ENCODE assay signal across 15 mouse cellular contexts in the genomic region with DNA sequence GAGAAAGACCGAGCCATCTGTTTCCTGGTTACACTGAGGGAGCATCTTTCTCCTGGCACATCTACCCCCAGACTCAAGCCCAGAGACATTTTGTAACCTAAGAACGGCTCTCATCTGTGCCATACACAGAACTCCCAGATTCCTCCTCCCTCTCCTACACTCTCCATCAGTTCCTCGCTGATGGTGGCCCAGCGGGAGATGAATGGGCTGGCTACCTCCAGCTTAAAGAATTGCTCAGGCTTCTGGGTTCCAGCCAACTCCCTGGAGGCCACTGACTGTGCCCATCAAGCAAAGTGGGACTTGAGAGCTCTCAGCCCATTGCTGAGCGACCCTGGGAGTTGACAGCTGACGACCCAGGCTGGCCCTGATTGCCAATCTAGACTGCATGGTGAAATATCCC. TPM values are rescaled to one million over a fixed set of nuclear protein-coding genes. Genes with fewer than 3 reads are reported as not detected.
A peak's percentile ranks its signal among the peaks of the same experiment; 100 is the strongest.
DNase-seq lines count a peak whose midpoint lies in the region; ATAC-seq and TF ChIP-seq lines count a peak whose summit lies in the region.
"Had no signal": no experiment of that assay in that cellular context is flagged by ENCODE, and none has a peak within 500 bp of the region (broad histone marks: within the 10 kb centered on the region; RNA-seq: fewer than 3 reads in every experiment).

No protein-coding gene starts in this region.

- H3K9ac ChIP-seq in lung, postnatal 0 days (replicated peaks; ENCODE audit: low read depth), result no peak overlapping the region
- H3K9ac ChIP-seq in hindbrain, embryonic 16.5 days (ENCODE audit: low read depth, low read length), result no peak overlapping the region
- H3K9ac ChIP-seq: liver, postnatal 0 days had no signal

- no peaks in the 10 kb centered on the region for H3K36me3 ChIP-seq in lung, postnatal 0 days (ENCODE audit: insufficient read depth, low read length)
- H3K36me3 ChIP-seq in hindbrain, embryonic 16.5 days (ENCODE audit: control insufficient read depth, insufficient read depth, low read length), result no peaks in the 10 kb centered on the region
- H3K36me3 ChIP-seq: limb, embryonic 10.5 days had no signal

- TF ChIP-seq CTCF in lung, postnatal 0 days (IDR thresholded peaks at IDR 0.05), result no peak

- WGBS in lung, postnatal 0 days, result 41% methylated on average over 6 of the region's 6 CpGs
- 47% methylated on average over 6 of the region's 6 CpGs for WGBS in hindbrain, embryonic 16.5 days

- TF ChIP-seq EP300 in lung, postnatal 0 days (IDR thresholded peaks at IDR 0.05), result no peak

- no peak overlapping the region for H3K4me2 ChIP-seq in lung, postnatal 0 days (replicated peaks; ENCODE audit: low read depth, low read length)
- no peak overlapping the region for H3K4me2 ChIP-seq in hindbrain, embryonic 16.5 days (ENCODE audit: low read length)

- no peaks in the 10 kb centered on the region for H3K9me3 ChIP-seq in lung, postnatal 0 days (ENCODE audit: low read length)
- H3K9me3 ChIP-seq in hindbrain, embryonic 16.5 days (ENCODE audit: control insufficient read depth, low read length), result no peaks in the 10 kb centered on the region
- H3K9me3 ChIP-seq: limb, embryonic 10.5 days had no signal

- H3K27ac ChIP-seq in lung, postnatal 0 days (ENCODE audit: low read length), result no peak overlapping the region
- H3K27ac ChIP-seq in hindbrain, embryonic 16.5 days (ENCODE audit: low read depth, low read length), result no peak overlapping the region
- H3K27ac ChIP-seq: limb, embryonic 10.5 days had no signal

- ATAC-seq in lung, postnatal 0 days, result no peak
- peak; percentile 86 for ATAC-seq in hindbrain, embryonic 16.5 days
- ATAC-seq in activated CD4-positive, CD25-positive, alpha-beta regulatory T cell, adult 4 months, result no peak
- ATAC-seq in monocyte, adult 5-6 weeks (replicated peaks; ENCODE audit: insufficient number of reproducible peaks, low FRiP score, low TSS enrichment, poor library complexity, severe bottlenecking), result no peak
- ATAC-seq: liver, postnatal 0 days had no signal

- H3K4me3 ChIP-seq in lung, postnatal 0 days (ENCODE audit: low read depth, low read length), result no peak overlapping the region
- H3K4me3 ChIP-seq in hindbrain, embryonic 16.5 days (ENCODE audit: low read length), result no peak overlapping the region
- H3K4me3 ChIP-seq: limb, embryonic 10.5 days had no signal

- no peaks in the 10 kb centered on the region for H3K4me1 ChIP-seq in lung, postnatal 0 days (ENCODE audit: insufficient read depth, low read depth, low read length)
- H3K4me1 ChIP-seq in hindbrain, embryonic 16.5 days (ENCODE audit: control insufficient read depth, insufficient read depth, low read depth, low read length), result peaks cover 2% of the 10 kb centered on the region

- H3K27me3 ChIP-seq in lung, postnatal 0 days (replicated peaks; ENCODE audit: insufficient read depth, low read length), result no peaks in the 10 kb centered on the region
- H3K27me3 ChIP-seq in hindbrain, embryonic 16.5 days (replicated peaks; ENCODE audit: control insufficient read depth, insufficient read depth, low read length), result no peaks in the 10 kb centered on the region

- peak; percentile 13 for DNase-seq in lung, postnatal 0 days (ENCODE audit: low spot score)
- DNase-seq in lung, postnatal 25 days (ENCODE audit: low spot score), result no peak
- peak; percentile 4 to 38 for DNase-seq in adrenal gland, postnatal 36 days
- peak; percentile 65 for DNase-seq in cerebellum, adult 9-10 months
- DNase-seq: gastrocnemius, postnatal 10 days; kidney, adult 8-10 months; liver, postnatal 0 days; thymus, postnatal 25 days had no signal

RNA-seq across cellular contexts. Expression of a gene that starts 36.3 kb away (rescaled TPM):
- polyA plus RNA-seq in lung, postnatal 0 days (2015; fragmentation: Nextera tagmentation; extraction: Ambion mirVana), result not detected in 2 replicates
- not detected for total RNA-seq in adrenal gland, postnatal 36 days (2021)
- not detected in 2 replicates for polyA plus RNA-seq in hindbrain, embryonic 16.5 days (2015; fragmentation: Nextera tagmentation; extraction: Ambion mirVana)
- not detected for polyA plus RNA-seq in activated CD4-positive, CD25-positive, alpha-beta regulatory T cell, adult 4 months (2017; shearing (Covaris generic))
- total RNA-seq in monocyte, adult 5-6 weeks (2017), result not detected in 3 replicates
- total RNA-seq: gastrocnemius, postnatal 10 days; layer of hippocampus, adult 8-10 months had no signal
- polyA plus RNA-seq: cortical plate, adult 2 months; heart, embryonic 16.5 days; limb, embryonic 10.5 days; liver, postnatal 0 days had no signal

RNA-seq across cellular contexts. Expression of a gene that starts 39.4 kb away (rescaled TPM):
- not detected in 2 replicates for polyA plus RNA-seq in lung, postnatal 0 days (2015; fragmentation: Nextera tagmentation; extraction: Ambion mirVana)
- not detected for total RNA-seq in adrenal gland, postnatal 36 days (2021)
- polyA plus RNA-seq in hindbrain, embryonic 16.5 days (2015; fragmentation: Nextera tagmentation; extraction: Ambion mirVana), result not detected in 2 replicates
- polyA plus RNA-seq in activated CD4-positive, CD25-positive, alpha-beta regulatory T cell, adult 4 months (2017; shearing (Covaris generic)), result not detected
- total RNA-seq in monocyte, adult 5-6 weeks (2017), result not detected in 3 replicates
- total RNA-seq: gastrocnemius, postnatal 10 days; layer of hippocampus, adult 8-10 months had no signal
- polyA plus RNA-seq: cortical plate, adult 2 months; heart, embryonic 16.5 days; limb, embryonic 10.5 days; liver, postnatal 0 days had no signal

RNA-seq across cellular contexts. Expression of a gene that starts 42.6 kb away (rescaled TPM):
- polyA plus RNA-seq in lung, postnatal 0 days (2015; fragmentation: Nextera tagmentation; extraction: Ambion mirVana), result not detected in 2 replicates
- total RNA-seq in adrenal gland, postnatal 36 days (2021), result not detected
- polyA plus RNA-seq in hindbrain, embryonic 16.5 days (2015; fragmentation: Nextera tagmentation; extraction: Ambion mirVana), result not detected in 2 replicates
- not detected for polyA plus RNA-seq in activated CD4-positive, CD25-positive, alpha-beta regulatory T cell, adult 4 months (2017; shearing (Covaris generic))
- not detected in 3 replicates for total RNA-seq in monocyte, adult 5-6 weeks (2017)
- total RNA-seq: gastrocnemius, postnatal 10 days; layer of hippocampus, adult 8-10 months had no signal
- polyA plus RNA-seq: cortical plate, adult 2 months; heart, embryonic 16.5 days; limb, embryonic 10.5 days; liver, postnatal 0 days had no signal

RNA-seq across cellular contexts. Expression of a gene that starts 45.8 kb away (rescaled TPM):
- not detected in 2 replicates for polyA plus RNA-seq in lung, postnatal 0 days (2015; fragmentation: Nextera tagmentation; extraction: Ambion mirVana)
- total RNA-seq in adrenal gland, postnatal 36 days (2021), result not detected
- not detected in 2 replicates for polyA plus RNA-seq in hindbrain, embryonic 16.5 days (2015; fragmentation: Nextera tagmentation; extraction: Ambion mirVana)
- polyA plus RNA-seq in activated CD4-positive, CD25-positive, alpha-beta regulatory T cell, adult 4 months (2017; shearing (Covaris generic)), result not detected
- not detected in 3 replicates for total RNA-seq in monocyte, adult 5-6 weeks (2017)
- total RNA-seq: gastrocnemius, postnatal 10 days; layer of hippocampus, adult 8-10 months had no signal
- polyA plus RNA-seq: cortical plate, adult 2 months; heart, embryonic 16.5 days; limb, embryonic 10.5 days; liver, postnatal 0 days had no signal

RNA-seq across cellular contexts. Expression of a gene that starts 48.9 kb away (rescaled TPM):
- not detected in 2 replicates for polyA plus RNA-seq in lung, postnatal 0 days (2015; fragmentation: Nextera tagmentation; extraction: Ambion mirVana)
- total RNA-seq in adrenal gland, postnatal 36 days (2021), result not detected
- not detected in 2 replicates for polyA plus RNA-seq in hindbrain, embryonic 16.5 days (2015; fragmentation: Nextera tagmentation; extraction: Ambion mirVana)
- polyA plus RNA-seq in activated CD4-positive, CD25-positive, alpha-beta regulatory T cell, adult 4 months (2017; shearing (Covaris generic)), result not detected
- not detected in 3 replicates for total RNA-seq in monocyte, adult 5-6 weeks (2017)
- total RNA-seq: gastrocnemius, postnatal 10 days; layer of hippocampus, adult 8-10 months had no signal
- polyA plus RNA-seq: cortical plate, adult 2 months; heart, embryonic 16.5 days; limb, embryonic 10.5 days; liver, postnatal 0 days had no signal
